Mouse (Mus musculus): ENCODE measurements around the gene Drc3. TPM values are rescaled to one million over a fixed set of nuclear protein-coding genes. Genes with fewer than 3 reads are reported as not detected.
A peak's percentile ranks its signal among the peaks of the same experiment; 100 is the strongest.

Drc3 gene
- polyA plus RNA-seq, 1 experiment: 0.08 TPM

DNA sequence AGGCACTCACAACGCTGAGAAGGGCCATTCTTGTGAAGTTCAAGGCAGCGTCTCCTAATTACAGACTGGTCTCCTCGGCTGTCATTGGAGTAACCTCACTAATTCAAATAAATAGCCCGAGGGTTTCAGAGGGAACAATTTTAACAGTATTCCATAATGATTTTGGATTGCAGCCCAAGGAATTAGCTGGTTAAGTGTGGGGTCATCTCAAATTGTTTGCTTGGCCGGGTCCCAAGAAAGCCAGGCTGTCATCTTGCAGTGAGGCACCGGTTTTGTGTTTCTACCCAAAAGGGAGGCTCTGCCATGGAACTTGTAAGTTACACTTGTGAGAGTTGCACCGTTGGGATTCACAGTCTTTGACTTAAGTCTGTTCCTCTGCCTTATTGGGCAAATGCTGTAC, 36.9 kb upstream of the Drc3 start:
- peaks cover 9% of the 10 kb centered on the region for H3K79me2 ChIP-seq (ENCODE audit: control insufficient read depth, insufficient read depth)
- H3ac ChIP-seq (ENCODE audit: control insufficient read depth, insufficient read length): no peak overlapping the region
- TF ChIP-seq POLR2A (IDR thresholded peaks at IDR 0.05; ENCODE audit: insufficient read length, low read depth) (no peak), SRF (IDR thresholded peaks at IDR 0.05; ENCODE audit: control insufficient read depth, insufficient read length, low read depth) (no peak), USF1 (IDR thresholded peaks at IDR 0.05; ENCODE audit: low read depth) (no peak), E2F4 (IDR thresholded peaks at IDR 0.05; ENCODE audit: insufficient read depth) (no peak), POLR2AphosphoS2 (IDR thresholded peaks at IDR 0.05; ENCODE audit: insufficient read length, low read depth) (no peak), MYOG (IDR thresholded peaks at IDR 0.05; ENCODE audit: control insufficient read depth in 1 of 3, insufficient read depth in 1 of 3, insufficient read length in 2 of 3, low read depth in 2 of 3) (no peak), MAX (IDR thresholded peaks at IDR 0.05; ENCODE audit: low read depth) (no peak), REST (IDR thresholded peaks at IDR 0.05; ENCODE audit: insufficient read depth, insufficient read length) (no peak), TCF3 (IDR thresholded peaks at IDR 0.05; ENCODE audit: insufficient read length, low read depth) (no peak), TCF12 (IDR thresholded peaks at IDR 0.05; ENCODE audit: insufficient read depth, poor library complexity, severe bottlenecking) (no peak)
- H3K4me2 ChIP-seq (ENCODE audit: low read depth): no peak overlapping the region
- no peaks in the 10 kb centered on the region for H3K36me3 ChIP-seq (ENCODE audit: control insufficient read depth, insufficient read depth)
- H3K4me3 ChIP-seq: no peak overlapping the region
- no peaks in the 10 kb centered on the region for H3K27me3 ChIP-seq (ENCODE audit: control insufficient read depth, insufficient read depth, insufficient read length)

DNA sequence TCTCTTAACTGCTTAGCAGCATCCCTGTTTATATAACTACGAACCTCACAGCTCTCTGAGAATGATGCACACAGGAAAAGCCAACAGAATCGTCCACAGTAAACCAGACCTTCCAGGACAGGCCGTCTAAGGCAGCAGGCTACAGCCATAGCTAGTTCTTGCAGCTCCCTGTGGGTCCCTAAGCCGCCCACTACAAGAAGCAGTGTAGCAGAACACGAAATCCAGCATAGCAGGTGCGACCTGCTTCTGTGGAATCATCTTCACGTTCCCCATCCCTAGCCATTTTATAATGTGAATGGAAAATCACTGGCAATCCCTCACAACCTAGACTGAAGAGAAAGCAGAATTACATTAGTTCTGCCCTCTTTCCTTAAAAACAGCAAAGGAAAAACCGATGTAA, 36.2 kb upstream of the Drc3 start:
- Histone ChIP-seq H3K4me2 (ENCODE audit: low read depth) (peak overlapping the region; percentile 1), H3K4me3 (no peak overlapping the region), H3K27me3 (ENCODE audit: control insufficient read depth, insufficient read depth, insufficient read length) (no peaks in the 10 kb centered on the region), H3K36me3 (ENCODE audit: control insufficient read depth, insufficient read depth) (no peaks in the 10 kb centered on the region), H3K79me2 (ENCODE audit: control insufficient read depth, insufficient read depth) (peaks cover 11% of the 10 kb centered on the region), H3ac (ENCODE audit: control insufficient read depth, insufficient read length) (no peak overlapping the region)
- TF ChIP-seq MYOD1 (IDR thresholded peaks at IDR 0.05; ENCODE audit: control insufficient read depth in 1 of 3, insufficient read length in 2 of 3, low read depth in 2 of 3): peak in 1 of 3 experiments; percentile 33
- no peak for TF ChIP-seq CEBPB (IDR thresholded peaks at IDR 0.05; ENCODE audit: insufficient read depth, poor library complexity, severe bottlenecking)

DNA sequence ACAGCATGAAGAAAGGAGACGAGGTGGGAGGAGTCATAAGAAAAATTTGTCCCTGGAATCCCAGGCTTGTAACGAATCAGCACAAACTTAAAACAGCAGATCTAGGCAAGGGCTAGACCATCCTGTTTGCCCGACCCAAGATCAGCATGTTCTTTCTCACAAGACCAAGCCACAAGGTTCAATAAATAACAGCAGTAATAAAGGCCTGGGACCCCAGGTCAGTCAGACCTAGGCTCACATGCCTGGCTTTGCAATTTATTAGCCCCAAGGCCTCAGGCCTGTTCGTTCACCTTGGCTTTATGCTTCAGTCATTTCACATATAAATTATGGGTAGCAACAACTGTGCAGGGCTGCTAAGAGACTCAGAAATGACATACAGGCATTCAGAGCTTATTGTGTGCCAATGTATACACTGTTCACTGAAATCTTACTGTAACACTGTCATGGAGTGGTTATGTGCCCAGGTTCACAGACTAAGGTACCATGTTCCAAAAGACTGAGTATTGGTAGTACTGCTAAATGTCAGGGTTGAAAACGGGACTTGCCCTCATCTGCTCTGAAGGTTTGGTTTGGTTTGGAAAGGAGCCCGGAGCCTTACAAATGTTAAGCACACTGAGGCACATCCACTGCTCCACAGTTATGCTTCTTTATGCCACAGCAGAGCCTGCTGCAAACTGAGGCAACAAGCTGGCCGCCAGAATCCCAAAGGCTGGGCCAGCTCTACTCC, 35.6 kb upstream of the Drc3 start:
- Histone ChIP-seq H3K4me2 (ENCODE audit: low read depth) (peak overlapping the region; percentile 1), H3K36me3 (ENCODE audit: control insufficient read depth, insufficient read depth) (no peaks in the 10 kb centered on the region), H3ac (ENCODE audit: control insufficient read depth, insufficient read length) (no peak overlapping the region), H3K79me2 (ENCODE audit: control insufficient read depth, insufficient read depth) (peaks cover 13% of the 10 kb centered on the region), H3K4me3 (no peak overlapping the region), H3K27me3 (ENCODE audit: control insufficient read depth, insufficient read depth, insufficient read length) (no peaks in the 10 kb centered on the region)
- no peak for TF ChIP-seq POLR2A (IDR thresholded peaks at IDR 0.05; ENCODE audit: insufficient read length, low read depth)
- TF ChIP-seq USF1 (IDR thresholded peaks at IDR 0.05; ENCODE audit: low read depth): no peak
- TF ChIP-seq REST (IDR thresholded peaks at IDR 0.05; ENCODE audit: insufficient read depth, insufficient read length): no peak
- no peak for TF ChIP-seq TCF12 (IDR thresholded peaks at IDR 0.05; ENCODE audit: insufficient read depth, poor library complexity, severe bottlenecking)
- no peak for TF ChIP-seq CEBPB (IDR thresholded peaks at IDR 0.05; ENCODE audit: insufficient read depth, poor library complexity, severe bottlenecking)
- no peak for TF ChIP-seq MAX (IDR thresholded peaks at IDR 0.05; ENCODE audit: low read depth)
- no peak for TF ChIP-seq TCF3 (IDR thresholded peaks at IDR 0.05; ENCODE audit: insufficient read length, low read depth)
- TF ChIP-seq POLR2AphosphoS2 (IDR thresholded peaks at IDR 0.05; ENCODE audit: insufficient read length, low read depth): no peak
- TF ChIP-seq MYOD1 (IDR thresholded peaks at IDR 0.05; ENCODE audit: control insufficient read depth in 1 of 3, insufficient read length in 2 of 3, low read depth in 2 of 3): no peak

DNA sequence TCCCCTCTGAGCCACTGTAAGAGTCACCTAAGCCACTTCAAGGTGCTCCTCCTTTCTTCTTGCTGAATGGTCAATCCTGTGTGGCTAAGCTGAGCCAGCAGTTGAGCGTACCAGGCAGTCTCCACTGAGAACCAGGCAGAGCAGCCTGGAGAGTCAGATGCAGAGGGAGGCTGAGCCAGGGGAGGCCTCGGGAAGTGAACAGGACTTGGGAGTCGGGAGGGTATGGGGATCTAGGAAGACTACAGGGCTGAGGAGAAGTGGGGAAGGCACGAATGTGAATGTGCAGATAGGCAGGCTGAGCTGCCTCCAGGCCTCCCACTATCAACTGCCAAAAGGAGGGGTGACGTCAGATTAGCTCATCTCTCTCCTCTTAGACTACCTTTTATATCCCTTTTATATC, 34.4 kb upstream of the Drc3 start:
- H3ac ChIP-seq (ENCODE audit: control insufficient read depth, insufficient read length): no peak overlapping the region
- no peaks in the 10 kb centered on the region for H3K36me3 ChIP-seq (ENCODE audit: control insufficient read depth, insufficient read depth)
- no peaks in the 10 kb centered on the region for H3K27me3 ChIP-seq (ENCODE audit: control insufficient read depth, insufficient read depth, insufficient read length)
- no peak overlapping the region for H3K4me3 ChIP-seq
- peaks cover 13% of the 10 kb centered on the region for H3K79me2 ChIP-seq (ENCODE audit: control insufficient read depth, insufficient read depth)
- TF ChIP-seq TCF12 (IDR thresholded peaks at IDR 0.05; ENCODE audit: insufficient read depth, poor library complexity, severe bottlenecking) (no peak), TCF3 (IDR thresholded peaks at IDR 0.05; ENCODE audit: insufficient read length, low read depth) (no peak), MAX (IDR thresholded peaks at IDR 0.05; ENCODE audit: low read depth) (no peak), SRF (IDR thresholded peaks at IDR 0.05; ENCODE audit: control insufficient read depth, insufficient read length, low read depth) (no peak), E2F4 (IDR thresholded peaks at IDR 0.05; ENCODE audit: insufficient read depth) (no peak), CEBPB (IDR thresholded peaks at IDR 0.05; ENCODE audit: insufficient read depth, poor library complexity, severe bottlenecking) (no peak), REST (IDR thresholded peaks at IDR 0.05; ENCODE audit: insufficient read depth, insufficient read length) (no peak), POLR2AphosphoS2 (IDR thresholded peaks at IDR 0.05; ENCODE audit: insufficient read length, low read depth) (no peak), POLR2A (IDR thresholded peaks at IDR 0.05; ENCODE audit: insufficient read length, low read depth) (no peak)
- H3K4me2 ChIP-seq (ENCODE audit: low read depth): no peak overlapping the region

DNA sequence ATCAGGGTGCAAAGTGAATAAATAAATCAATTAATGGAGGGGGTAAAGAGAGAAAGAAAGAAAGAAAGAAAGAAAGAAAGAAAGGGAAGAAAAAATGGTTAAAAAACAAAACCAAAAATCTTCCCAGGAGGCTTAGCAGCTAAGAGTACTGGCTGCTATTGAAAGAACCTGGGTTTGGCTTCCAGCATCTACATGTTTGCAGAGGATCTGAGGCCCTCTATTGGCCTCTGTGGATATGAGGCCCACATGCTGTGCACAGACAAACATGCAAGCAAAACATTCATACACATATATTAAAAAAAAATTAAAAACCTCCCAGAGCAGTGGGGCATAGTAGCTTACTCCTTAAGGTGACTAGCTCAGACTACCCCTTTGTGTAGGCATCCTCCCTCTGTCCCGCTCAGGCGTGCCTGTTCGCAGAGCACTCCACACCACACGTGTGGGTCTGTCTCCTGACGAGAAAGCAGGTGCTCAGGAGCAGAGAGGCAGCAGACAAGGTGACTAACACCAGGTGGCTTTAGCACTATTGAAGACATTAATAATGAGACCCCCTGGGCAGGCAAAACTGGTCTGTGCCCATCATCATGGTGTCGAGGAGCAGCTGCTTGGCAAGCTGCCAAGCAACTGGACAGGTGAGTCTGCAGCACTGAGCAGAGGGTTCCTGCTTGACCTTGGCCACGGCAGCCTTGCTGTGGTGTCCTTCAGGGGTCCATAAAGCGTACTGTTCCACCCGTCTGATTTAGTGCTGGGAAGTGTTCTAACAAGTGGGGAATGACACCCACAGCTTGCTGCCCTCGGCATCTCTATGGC, 33.7 kb upstream of the Drc3 start:
- H3K4me2 ChIP-seq (ENCODE audit: low read depth): no peak overlapping the region
- H3K27me3 ChIP-seq (ENCODE audit: control insufficient read depth, insufficient read depth, insufficient read length): no peaks in the 10 kb centered on the region
- no peaks in the 10 kb centered on the region for H3K36me3 ChIP-seq (ENCODE audit: control insufficient read depth, insufficient read depth)
- H3K4me3 ChIP-seq: no peak overlapping the region
- peaks cover 13% of the 10 kb centered on the region for H3K79me2 ChIP-seq (ENCODE audit: control insufficient read depth, insufficient read depth)
- H3ac ChIP-seq (ENCODE audit: control insufficient read depth, insufficient read length): no peak overlapping the region
- TF ChIP-seq MYOD1 (IDR thresholded peaks at IDR 0.05; ENCODE audit: control insufficient read depth in 1 of 3, insufficient read length in 2 of 3, low read depth in 2 of 3) (peak in 2 of 3 experiments; percentile 6 to 15), POLR2AphosphoS2 (IDR thresholded peaks at IDR 0.05; ENCODE audit: insufficient read length, low read depth) (no peak)
